Mouse (Mus musculus) heart, postnatal 0 days (tissue): ENCODE data around the gene Tas2r113.

ENCODE experiments used
- CTCF ChIP-seq: IDR thresholded peaks from 2 replicates; pipeline ENCODE4 v1.5.1; 2016; ENCODE audit warnings: antibody characterized with exemption, control low read depth, low read depth
- EP300 ChIP-seq: IDR thresholded peaks from 2 replicates; pipeline ENCODE4 v1.6.1; 2016; ENCODE audit warnings: antibody characterized with exemption, low read depth

- TF ChIP-seq CTCF: no peak
- TF ChIP-seq EP300: no peak
Observed at GRCm38 (mm10) chr6:132846842-132847241, 46.0 kb upstream of the Tas2r113 start, which contains the start of gene Tas2r123.
